Mouse (Mus musculus): ENCODE results near the gene Stk4. TPM values are rescaled to one million over a fixed set of nuclear protein-coding genes. Genes with fewer than 3 reads are reported as not detected.

Stk4 gene
- polyA plus RNA-seq, 2 experiments, result 16.1 to 23.2 TPM

DNA sequence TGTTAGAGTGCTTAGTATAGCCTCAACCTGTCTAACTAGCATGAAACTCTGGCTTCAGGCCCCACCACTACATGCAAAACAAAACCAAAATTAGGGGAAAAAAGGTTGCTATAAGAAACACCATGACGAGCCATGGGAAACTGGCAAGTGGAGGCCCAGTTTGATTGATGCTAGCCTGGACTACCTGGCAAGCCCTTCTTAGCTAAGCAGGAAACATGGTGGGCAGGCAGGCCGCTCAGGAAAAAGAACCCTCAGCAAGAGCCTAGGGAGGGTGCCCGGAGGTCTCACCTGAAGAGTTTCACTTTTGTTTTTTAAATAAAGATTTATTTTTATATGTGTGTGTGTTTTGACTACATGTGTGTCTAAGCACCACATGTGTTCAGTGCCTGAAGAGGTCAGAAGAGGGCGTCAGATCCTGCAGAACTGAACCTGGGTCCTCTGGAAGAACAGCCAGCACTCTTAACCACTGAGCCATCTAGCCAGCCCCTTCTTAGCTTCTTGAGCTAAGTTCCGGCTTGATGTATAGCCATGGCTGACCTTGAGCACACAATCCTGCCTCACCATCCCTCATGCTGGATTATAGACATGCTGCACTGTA is 53.1 kb downstream of the Stk4 start:
- H3K27ac ChIP-seq (replicated peaks; ENCODE audit: low read depth, low read length), result no peak overlapping the region
- 81% methylated on average over 5 of the region's 5 CpGs for WGBS
- ATAC-seq (ENCODE audit: low FRiP score, low read depth) (no peak), DNase-seq (ENCODE audit: low spot score) (no peak)
- H3K4me3 ChIP-seq (replicated peaks; ENCODE audit: low read length), result no peak overlapping the region
- peaks cover 35% of the 10 kb centered on the region for H3K36me3 ChIP-seq (ENCODE audit: control insufficient read depth, insufficient read depth, low read length)
- TF ChIP-seq POLR2A (IDR thresholded peaks at IDR 0.05; ENCODE audit: borderline replicate concordance, extremely low read depth, insufficient read depth, insufficient read length), result no peak
- H3K9ac ChIP-seq (ENCODE audit: low read depth, low read length, severe bottlenecking), result no peak overlapping the region
- H3K27me3 ChIP-seq (ENCODE audit: control insufficient read depth, insufficient read depth, low read length), result no peaks in the 10 kb centered on the region
- H3K4me1 ChIP-seq (ENCODE audit: control insufficient read depth, insufficient read depth, low read length), result peaks cover 8% of the 10 kb centered on the region; the same call in 1 of the 2 replicates
- no peaks in the 10 kb centered on the region for H3K9me3 ChIP-seq (ENCODE audit: control insufficient read depth, low read length)
- no peak overlapping the region for H3K4me2 ChIP-seq (replicated peaks; ENCODE audit: low read depth, low read length, severe bottlenecking)

DNA sequence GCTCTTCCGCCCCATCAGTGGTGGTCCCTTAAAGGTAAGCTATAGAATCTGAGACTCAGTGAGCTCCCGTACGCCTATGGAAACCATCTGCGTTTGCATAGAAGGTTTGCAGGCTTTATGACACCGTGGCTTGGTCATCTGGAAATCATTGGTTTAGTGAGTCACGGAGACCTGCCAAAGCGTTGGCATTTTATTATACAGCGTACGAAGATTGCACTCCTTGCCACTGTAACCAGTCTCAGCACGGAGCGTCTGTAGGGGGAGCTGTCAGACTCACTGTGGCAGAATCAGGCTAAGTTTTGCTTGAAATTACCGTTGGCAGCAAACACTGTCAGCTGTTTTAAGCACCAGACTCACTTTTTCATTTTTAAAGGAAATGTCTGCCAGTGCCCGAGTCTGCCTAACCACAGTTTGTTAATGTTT is 56.4 kb downstream of the Stk4 start:
- Histone ChIP-seq H3K27ac (replicated peaks; ENCODE audit: low read depth, low read length) (peak overlapping the region; percentile 63), H3K9ac (ENCODE audit: low read depth, low read length, severe bottlenecking) (no peak overlapping the region), H3K4me2 (replicated peaks; ENCODE audit: low read depth, low read length, severe bottlenecking) (no peak overlapping the region), H3K27me3 (ENCODE audit: control insufficient read depth, insufficient read depth, low read length) (no peaks in the 10 kb centered on the region), H3K4me1 (ENCODE audit: control insufficient read depth, insufficient read depth, low read length) (peaks cover 8% of the 10 kb centered on the region; the same call in 1 of the 2 replicates), H3K36me3 (ENCODE audit: control insufficient read depth, insufficient read depth, low read length) (peaks cover 19% of the 10 kb centered on the region), H3K9me3 (ENCODE audit: control insufficient read depth, low read length) (no peaks in the 10 kb centered on the region), H3K4me3 (replicated peaks; ENCODE audit: low read length) (no peak overlapping the region)
- 31% methylated on average over 13 of the region's 13 CpGs for WGBS
- ATAC-seq (ENCODE audit: low FRiP score, low read depth) (peak; percentile 63), DNase-seq (ENCODE audit: low spot score) (peak; percentile 82)
- no peak for TF ChIP-seq POLR2A (IDR thresholded peaks at IDR 0.05; ENCODE audit: borderline replicate concordance, extremely low read depth, insufficient read depth, insufficient read length)

DNA sequence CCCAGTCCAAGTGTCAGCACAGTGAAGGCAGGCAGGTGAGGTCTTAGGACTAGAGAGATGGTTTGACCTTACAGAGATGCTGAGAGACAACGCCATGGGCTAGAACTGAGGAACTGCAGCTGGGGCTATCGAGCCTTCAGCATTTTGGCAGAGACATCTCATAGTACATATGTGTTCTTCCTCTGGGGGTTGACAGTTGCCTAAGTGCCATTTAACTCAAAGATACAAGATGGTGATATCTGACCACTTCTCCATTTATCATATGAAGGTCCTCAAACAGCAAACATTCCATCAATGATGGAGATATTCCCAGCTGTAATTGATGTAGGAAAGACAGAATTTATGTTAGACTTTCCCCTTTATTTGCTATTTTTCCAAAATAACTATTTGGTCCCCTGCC is 57.2 kb downstream of the Stk4 start:
- Histone ChIP-seq H3K4me1 (ENCODE audit: control insufficient read depth, insufficient read depth, low read length) (peaks cover 8% of the 10 kb centered on the region; the same call in 1 of the 2 replicates), H3K27ac (replicated peaks; ENCODE audit: low read depth, low read length) (no peak overlapping the region), H3K27me3 (ENCODE audit: control insufficient read depth, insufficient read depth, low read length) (no peaks in the 10 kb centered on the region), H3K36me3 (ENCODE audit: control insufficient read depth, insufficient read depth, low read length) (peaks cover 16% of the 10 kb centered on the region), H3K9me3 (ENCODE audit: control insufficient read depth, low read length) (no peaks in the 10 kb centered on the region), H3K4me3 (replicated peaks; ENCODE audit: low read length) (no peak overlapping the region), H3K9ac (ENCODE audit: low read depth, low read length, severe bottlenecking) (no peak overlapping the region), H3K4me2 (replicated peaks; ENCODE audit: low read depth, low read length, severe bottlenecking) (no peak overlapping the region)
- TF ChIP-seq POLR2A (IDR thresholded peaks at IDR 0.05; ENCODE audit: borderline replicate concordance, extremely low read depth, insufficient read depth, insufficient read length), result no peak
- ATAC-seq (ENCODE audit: low FRiP score, low read depth), result no peak
- 96% methylated on average over 2 of the region's 2 CpGs for WGBS
- DNase-seq (ENCODE audit: low spot score), result no peak

- H3K4me2 ChIP-seq (replicated peaks; ENCODE audit: low read depth, low read length, severe bottlenecking), result no peak overlapping the region
- H3K27me3 ChIP-seq (ENCODE audit: control insufficient read depth, insufficient read depth, low read length), result no peaks in the 10 kb centered on the region
- peaks cover 8% of the 10 kb centered on the region for H3K36me3 ChIP-seq (ENCODE audit: control insufficient read depth, insufficient read depth, low read length)
- no peak overlapping the region for H3K9ac ChIP-seq (ENCODE audit: low read depth, low read length, severe bottlenecking)
- H3K27ac ChIP-seq (replicated peaks; ENCODE audit: low read depth, low read length), result no peak overlapping the region
- no peaks in the 10 kb centered on the region for H3K9me3 ChIP-seq (ENCODE audit: control insufficient read depth, low read length)
- no peak overlapping the region for H3K4me3 ChIP-seq (replicated peaks; ENCODE audit: low read length)
- 62% methylated on average over 12 of the region's 12 CpGs for WGBS
- TF ChIP-seq POLR2A (IDR thresholded peaks at IDR 0.05; ENCODE audit: borderline replicate concordance, extremely low read depth, insufficient read depth, insufficient read length), result no peak
- DNase-seq (ENCODE audit: low spot score) (no peak), ATAC-seq (ENCODE audit: low FRiP score, low read depth) (no peak)
- peaks cover 8% of the 10 kb centered on the region; the same call in 1 of the 2 replicates for H3K4me1 ChIP-seq (ENCODE audit: control insufficient read depth, insufficient read depth, low read length)
Measured at GRCm38 (mm10) chr2:164128576-164129411, 58.7 kb downstream of the Stk4 start.

DNA sequence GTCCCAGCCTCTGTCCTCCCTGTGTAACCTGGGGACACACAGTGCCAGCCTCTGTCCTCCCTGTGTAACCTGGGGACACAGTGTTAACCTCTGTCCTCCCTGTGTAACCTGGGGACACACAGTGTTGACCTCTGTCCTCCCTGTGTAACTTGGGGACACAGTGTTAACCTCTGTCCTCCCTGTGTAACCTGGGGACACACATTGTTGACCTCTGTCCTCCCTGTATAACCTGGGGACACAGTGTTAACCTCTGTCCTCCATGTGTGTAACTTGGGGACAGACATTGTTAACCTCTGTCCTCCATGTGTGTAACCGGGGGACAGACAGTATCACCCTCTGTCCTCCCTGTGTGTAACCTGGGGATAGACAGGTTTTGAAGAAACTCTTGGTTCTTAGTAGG is 61.5 kb downstream of the Stk4 start:
- Histone ChIP-seq H3K4me3 (replicated peaks; ENCODE audit: low read length) (no peak overlapping the region), H3K9me3 (ENCODE audit: control insufficient read depth, low read length) (no peaks in the 10 kb centered on the region), H3K36me3 (ENCODE audit: control insufficient read depth, insufficient read depth, low read length) (peaks cover 8% of the 10 kb centered on the region), H3K27ac (replicated peaks; ENCODE audit: low read depth, low read length) (no peak overlapping the region), H3K27me3 (ENCODE audit: control insufficient read depth, insufficient read depth, low read length) (no peaks in the 10 kb centered on the region), H3K4me2 (replicated peaks; ENCODE audit: low read depth, low read length, severe bottlenecking) (no peak overlapping the region), H3K4me1 (ENCODE audit: control insufficient read depth, insufficient read depth, low read length) (peaks cover 14% of the 10 kb centered on the region), H3K9ac (ENCODE audit: low read depth, low read length, severe bottlenecking) (no peak overlapping the region)
- DNase-seq (ENCODE audit: low spot score) (no peak), ATAC-seq (ENCODE audit: low FRiP score, low read depth) (no peak)
- no peak for TF ChIP-seq POLR2A (IDR thresholded peaks at IDR 0.05; ENCODE audit: borderline replicate concordance, extremely low read depth, insufficient read depth, insufficient read length)
- WGBS, result 94% methylated on average over 1 of the region's 1 CpGs
